11 mouse cellular contexts compared by ENCODE assay signal in the genomic region with DNA sequence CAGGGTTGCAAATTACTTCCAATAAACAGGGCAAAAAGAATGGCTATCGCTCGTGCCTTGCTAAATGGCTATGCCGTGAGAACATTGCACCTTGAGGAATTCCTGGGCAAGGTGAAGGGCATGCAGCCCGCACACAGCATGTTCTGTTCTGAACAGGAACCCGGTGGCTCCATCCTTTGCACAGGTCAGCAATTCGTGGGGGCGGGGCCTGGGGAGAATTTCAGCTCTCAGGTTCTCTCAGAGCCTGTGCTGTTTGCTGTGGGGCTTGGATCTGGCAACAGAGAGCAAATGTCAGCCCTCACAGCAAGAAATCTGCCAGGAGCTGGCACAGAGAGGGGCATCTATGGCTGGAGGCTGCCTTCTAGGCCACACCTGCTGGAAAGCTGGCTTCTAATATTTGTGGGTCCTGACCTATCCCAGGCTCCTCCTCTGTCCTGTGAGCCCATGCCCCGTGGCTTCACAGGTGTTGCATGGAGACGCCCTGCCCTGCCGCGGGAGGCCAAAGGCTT. TPM values are rescaled to one million over a fixed set of nuclear protein-coding genes. Genes with fewer than 3 reads are reported as not detected.
A peak's percentile ranks its signal among the peaks of the same experiment; 100 is the strongest.
DNase-seq lines count a peak whose midpoint lies in the region; ATAC-seq and TF ChIP-seq lines count a peak whose summit lies in the region.
"Had no signal": no experiment of that assay in that cellular context is flagged by ENCODE, and none has a peak within 500 bp of the region (broad histone marks: within the 10 kb centered on the region; RNA-seq: fewer than 3 reads in every experiment).

No protein-coding gene starts in this region.

- H3K27ac ChIP-seq in gastrocnemius, adult 2 months: peak overlapping the region; percentile 94
- H3K27ac ChIP-seq in intestine, embryonic 15.5 days: no peak overlapping the region
- no peak overlapping the region for H3K27ac ChIP-seq in lung, postnatal 0 days (ENCODE audit: low read length)
- H3K27ac ChIP-seq: forebrain, embryonic 10.5 days; limb, embryonic 15.5 days had no signal

- H3K9me3 ChIP-seq in intestine, embryonic 15.5 days: no peaks in the 10 kb centered on the region
- no peaks in the 10 kb centered on the region for H3K9me3 ChIP-seq in lung, postnatal 0 days (ENCODE audit: low read length)
- H3K9me3 ChIP-seq: forebrain, embryonic 10.5 days; limb, embryonic 15.5 days had no signal

- intact Hi-C loops in gastrocnemius, adult 2 months (cut with DNase I): no loop called here

- peak; percentile 35; the same call in 1 of the 2 replicates for ATAC-seq in intestine, embryonic 15.5 days
- ATAC-seq in lung, postnatal 0 days: peak; percentile 49
- ATAC-seq in inflammation-experienced regulatory T-cells, adult 6 months: no peak
- ATAC-seq: midbrain, embryonic 16.5 days had no signal

- no peaks in the 10 kb centered on the region for H3K36me3 ChIP-seq in intestine, embryonic 15.5 days
- H3K36me3 ChIP-seq in lung, postnatal 0 days (ENCODE audit: insufficient read depth, low read length): no peaks in the 10 kb centered on the region
- H3K36me3 ChIP-seq: forebrain, embryonic 10.5 days; limb, embryonic 15.5 days had no signal

- no peak for TF ChIP-seq EP300 in lung, postnatal 0 days (IDR thresholded peaks at IDR 0.05)

- H3K9ac ChIP-seq in intestine, embryonic 15.5 days: no peak overlapping the region
- H3K9ac ChIP-seq in lung, postnatal 0 days (replicated peaks; ENCODE audit: low read depth): no peak overlapping the region
- H3K9ac ChIP-seq: limb, embryonic 15.5 days had no signal

- TF ChIP-seq CTCF in gastrocnemius, adult 2 months (IDR thresholded peaks at IDR 0.05): no peak
- no peak for TF ChIP-seq CTCF in lung, postnatal 0 days (IDR thresholded peaks at IDR 0.05)

- peak overlapping the region; percentile 41 for H3K4me3 ChIP-seq in gastrocnemius, adult 2 months
- no peak overlapping the region for H3K4me3 ChIP-seq in intestine, embryonic 15.5 days (replicated peaks)
- no peak overlapping the region for H3K4me3 ChIP-seq in lung, postnatal 0 days (ENCODE audit: low read depth, low read length)
- H3K4me3 ChIP-seq: forebrain, embryonic 10.5 days; limb, embryonic 15.5 days had no signal

- 57% methylated on average over 11 of the region's 11 CpGs for WGBS in intestine, embryonic 15.5 days
- 45% methylated on average over 11 of the region's 11 CpGs for WGBS in lung, postnatal 0 days

- no peaks in the 10 kb centered on the region for H3K27me3 ChIP-seq in intestine, embryonic 15.5 days (replicated peaks)
- no peaks in the 10 kb centered on the region for H3K27me3 ChIP-seq in lung, postnatal 0 days (replicated peaks; ENCODE audit: insufficient read depth, low read length)
- H3K27me3 ChIP-seq: limb, embryonic 15.5 days had no signal

- DNase-seq in gastrocnemius, adult 2 months: peak; percentile 90
- DNase-seq in gastrocnemius, postnatal 10 days: no peak
- peak; percentile 68 for DNase-seq in brain, adult 2 months (ENCODE audit: low read depth, low spot score)
- DNase-seq in lung, postnatal 0 days (ENCODE audit: low spot score): peak; percentile 13
- no peak for DNase-seq in embryo, embryonic 11 days
- DNase-seq in spleen, postnatal 36 days (ENCODE audit: low spot score in 2 of 2): no peak

- no peak overlapping the region for H3K4me2 ChIP-seq in intestine, embryonic 15.5 days (replicated peaks)
- no peak overlapping the region for H3K4me2 ChIP-seq in lung, postnatal 0 days (replicated peaks; ENCODE audit: low read depth, low read length)
- H3K4me2 ChIP-seq: limb, embryonic 15.5 days had no signal

- H3K4me1 ChIP-seq in intestine, embryonic 15.5 days (replicated peaks): peaks cover 15% of the 10 kb centered on the region
- peaks cover 5% of the 10 kb centered on the region; the same call in 1 of the 2 replicates for H3K4me1 ChIP-seq in lung, postnatal 0 days (ENCODE audit: insufficient read depth, low read depth, low read length)

RNA-seq across cellular contexts. Expression of a gene that starts 19.7 kb away (rescaled TPM):
- total RNA-seq in gastrocnemius, adult 2 months (2021): 100 to 1,000 TPM in 1 of 2 experiments, 10 to 100 TPM in 1; 22.4 to 127 TPM
- total RNA-seq in gastrocnemius, postnatal 10 days (2021): 10 to 100 TPM in 1 of 2 experiments, 1 to 10 TPM in 1; 8.5 to 33.5 TPM
- 35.4 and 36.3 TPM in 2 replicates for polyA plus RNA-seq in intestine, embryonic 15.5 days (2015; fragmentation: Nextera tagmentation; extraction: Ambion mirVana)
- 54.7 and 83.4 TPM in 2 replicates for polyA plus RNA-seq in lung, postnatal 0 days (2015; fragmentation: Nextera tagmentation; extraction: Ambion mirVana)
- 10 to 100 TPM; 12.4 to 28.7 (median 19.4) TPM for polyA plus RNA-seq in inflammation-experienced regulatory T-cells, adult 6 months (2017; shearing (Covaris generic))

Comparison
In these comparisons a context has a peak if more than half of its experiments do, and no peak if none do; other contexts are left out.
1. DNase-seq: peak in gastrocnemius, adult 2 months (single experiment), brain, adult 2 months (single experiment) and lung, postnatal 0 days (single experiment); none in gastrocnemius, postnatal 10 days (single experiment), embryo, embryonic 11 days (single experiment) and spleen, postnatal 36 days (0 of 2).